Mouse (Mus musculus) natural killer cell, adult 2 months (primary cell): Measurements from ENCODE around the gene Spsb4.
A peak's percentile ranks its signal among the peaks of the same experiment; 100 is the strongest.
"Not testable (repeated sequence)": the region's sequence is repeated elsewhere in the genome, so short reads cannot be mapped to it uniquely, and the experiment has no call there.

Experiments
- DNase-seq, 2 experiments: peaks; one replicate each; pipeline ENCODE4 v3.0.0; 2022; ENCODE audit warnings: low spot score in 2 of 2

Gene Spsb4

GRCm38 (mm10) chr9:96954063-96954809, 64.4 kb downstream of the Spsb4 start:
- DNase-seq, result no peak

- DNase-seq, result no peak
These were observed 65.2 kb downstream of the Spsb4 start for GRCm38 (mm10) chr9:96953443-96953842.

- DNase-seq, result no peak
These were observed 66.2 kb downstream of the Spsb4 start for GRCm38 (mm10) chr9:96952310-96952975.

- no peak for DNase-seq
These were observed 69.1 kb downstream of the Spsb4 start for GRCm38 (mm10) chr9:96949551-96949950.

GRCm38 (mm10) chr9:96948546-96948945, 70.1 kb downstream of the Spsb4 start:
- no peak for DNase-seq

GRCm38 (mm10) chr9:96947171-96947570, 71.5 kb downstream of the Spsb4 start:
- no peak for DNase-seq

GRCm38 (mm10) chr9:96944517-96944916, 74.1 kb downstream of the Spsb4 start:
- no peak for DNase-seq

GRCm38 (mm10) chr9:96942975-96943374, 75.7 kb downstream of the Spsb4 start:
- peak in 1 of 2 experiments; percentile 23 for DNase-seq

GRCm38 (mm10) chr9:96938887-96939286, 79.8 kb downstream of the Spsb4 start:
- no peak for DNase-seq

- not testable (repeated sequence) for DNase-seq
These were observed 82.2 kb downstream of the Spsb4 start for GRCm38 (mm10) chr9:96936427-96936826.

- peak; percentile 31 to 53 for DNase-seq
These were observed 82.9 kb downstream of the Spsb4 start for GRCm38 (mm10) chr9:96935556-96936300.

DNA sequence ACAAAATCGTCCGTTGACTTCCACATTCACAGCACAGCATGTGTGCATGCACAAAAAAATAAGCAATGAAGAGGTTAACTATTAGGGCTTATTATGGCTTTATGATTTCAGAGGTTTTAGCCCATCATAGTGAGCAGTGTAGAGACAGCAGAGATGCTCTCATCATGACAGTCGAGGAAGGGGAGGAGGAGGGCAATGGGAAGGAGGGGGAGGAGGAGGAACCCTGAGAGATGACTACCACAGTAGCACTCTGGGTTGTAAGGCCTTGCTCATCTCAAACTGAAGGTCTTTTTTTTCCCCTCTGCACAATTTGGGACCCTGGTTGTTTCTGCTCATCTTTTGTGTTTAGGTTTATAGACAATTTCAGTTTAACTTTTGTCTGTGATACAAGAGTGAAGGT, 83.8 kb downstream of the Spsb4 start:
- DNase-seq, result no peak

DNA sequence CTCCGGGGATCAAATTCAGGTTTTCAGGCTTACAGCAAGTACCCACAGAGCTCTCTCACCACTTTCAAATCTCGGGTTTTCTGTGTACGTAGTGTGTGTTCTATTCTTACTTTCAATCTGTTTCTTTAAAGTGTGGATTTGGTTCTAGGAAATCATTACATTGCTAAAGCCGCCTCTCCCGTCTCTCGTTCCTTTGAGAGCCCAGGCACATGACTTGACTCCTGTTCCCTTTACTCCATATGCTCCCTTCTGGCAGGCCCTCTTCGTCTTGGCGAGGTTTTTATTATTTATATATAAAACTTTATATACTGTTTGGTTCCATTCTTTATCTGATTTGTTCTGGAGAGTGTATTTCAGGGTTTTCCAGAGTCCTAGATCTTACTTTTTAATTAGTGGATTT, 85.9 kb downstream of the Spsb4 start:
- no peak for DNase-seq

- no peak for DNase-seq
These were observed 94.9 kb downstream of the Spsb4 start for GRCm38 (mm10) chr9:96923577-96924316.

DNA sequence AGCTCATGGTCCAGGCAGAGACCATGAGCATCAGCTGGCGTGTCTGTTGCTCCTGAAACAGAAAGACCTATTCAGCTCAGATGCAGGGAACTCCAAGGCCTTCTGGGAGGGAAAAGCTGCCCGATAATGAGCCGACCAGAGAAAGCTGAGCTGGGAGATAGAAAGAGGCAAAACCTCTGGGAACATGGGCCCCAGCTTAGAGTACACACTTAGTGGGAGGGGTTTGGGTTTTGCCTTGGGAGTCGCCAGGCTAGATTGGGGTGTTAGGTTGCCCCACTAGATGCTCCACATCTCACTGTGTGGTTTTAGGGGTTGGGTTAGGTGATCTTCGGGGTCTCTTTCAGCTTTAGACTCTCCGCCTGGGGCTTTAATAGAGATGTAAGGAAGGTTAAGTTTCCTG, 95.5 kb downstream of the Spsb4 start:
- DNase-seq, result no peak

DNA sequence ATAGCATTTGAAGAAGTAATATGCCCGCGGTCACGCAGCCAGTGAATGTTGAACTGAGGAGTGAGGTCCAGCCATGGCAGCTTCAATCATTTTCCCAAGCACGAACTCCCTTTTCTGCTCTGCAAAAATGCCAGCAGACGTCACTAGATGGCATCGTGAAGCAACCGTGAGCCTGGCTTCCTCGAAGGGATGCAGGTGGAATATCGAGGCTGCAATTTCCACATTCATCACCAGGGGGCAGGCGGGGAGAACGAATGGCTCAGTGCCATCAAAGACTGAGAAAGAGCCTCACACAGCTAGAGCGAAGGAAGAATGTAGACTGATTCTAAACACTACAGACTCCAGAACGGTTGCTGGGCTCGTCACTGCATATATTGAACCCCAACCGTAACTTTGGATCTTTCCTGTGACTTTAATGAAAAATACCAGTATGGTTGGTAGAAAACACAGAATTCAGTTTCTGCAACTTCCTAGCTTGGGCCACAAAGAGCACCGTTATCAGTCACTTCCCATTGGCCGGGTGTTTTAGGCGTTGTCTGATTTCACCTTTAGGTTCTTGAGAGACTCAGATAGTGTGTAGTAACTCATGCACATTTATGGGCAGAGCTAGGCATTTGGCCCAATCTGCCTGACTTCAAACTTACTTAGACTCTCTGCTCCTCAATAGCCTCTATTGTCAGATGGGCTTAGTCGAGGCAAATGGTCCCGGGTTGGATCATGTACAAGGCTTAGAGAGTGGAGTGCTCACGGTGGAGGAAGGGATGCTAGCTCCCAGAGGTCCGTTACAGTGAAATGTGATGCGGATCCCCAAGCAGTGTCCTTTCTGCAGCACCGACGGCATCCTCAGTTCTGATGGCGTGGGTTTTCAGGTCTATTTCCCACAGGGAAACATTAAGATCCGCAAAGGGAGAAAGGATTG, 101.8 kb downstream of the Spsb4 start:
- peak; percentile 83 to 89 for DNase-seq

DNA sequence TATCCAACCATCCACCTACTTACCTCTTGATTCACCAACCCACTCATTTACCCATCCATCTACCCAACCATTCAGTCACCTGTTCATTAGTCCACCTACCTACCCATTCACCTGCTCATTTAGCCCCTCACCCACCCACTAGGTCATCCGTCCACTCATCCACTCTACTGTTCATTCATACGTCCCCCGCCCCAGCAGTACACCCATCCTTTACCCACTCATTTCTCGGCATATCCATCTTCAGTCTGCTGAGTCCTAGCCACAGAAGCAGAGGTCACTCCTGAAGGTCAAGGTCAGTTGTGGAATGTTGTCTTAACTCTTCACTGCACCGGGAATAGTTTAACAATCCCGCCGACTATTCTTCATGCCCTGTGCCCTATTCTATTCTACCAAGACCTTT, 102.6 kb downstream of the Spsb4 start:
- DNase-seq, result no peak

GRCm38 (mm10) chr9:96914851-96915250, 103.8 kb downstream of the Spsb4 start:
- DNase-seq, result no peak

- no peak for DNase-seq
These were observed 104.6 kb downstream of the Spsb4 start for GRCm38 (mm10) chr9:96914005-96914404.

DNA sequence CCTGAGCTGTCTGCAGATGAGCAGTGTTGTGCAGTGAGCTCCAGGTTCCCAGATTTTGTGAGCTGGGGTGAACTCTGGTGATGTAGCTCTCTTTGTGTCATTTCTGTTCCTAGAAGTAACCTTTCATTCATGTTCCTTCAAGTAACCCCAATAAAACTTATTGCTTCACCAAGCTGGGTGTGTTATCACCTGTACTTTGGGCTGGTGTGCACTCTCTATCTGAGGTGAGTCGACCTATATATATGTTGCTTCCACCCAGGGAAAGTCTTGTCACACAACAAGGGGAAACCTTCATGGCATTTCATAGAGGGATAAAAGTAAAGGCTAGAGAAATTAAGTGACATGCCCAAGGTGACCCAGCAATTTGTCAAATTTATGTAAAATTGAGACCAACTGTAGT, 109.1 kb downstream of the Spsb4 start:
- no peak for DNase-seq

DNA sequence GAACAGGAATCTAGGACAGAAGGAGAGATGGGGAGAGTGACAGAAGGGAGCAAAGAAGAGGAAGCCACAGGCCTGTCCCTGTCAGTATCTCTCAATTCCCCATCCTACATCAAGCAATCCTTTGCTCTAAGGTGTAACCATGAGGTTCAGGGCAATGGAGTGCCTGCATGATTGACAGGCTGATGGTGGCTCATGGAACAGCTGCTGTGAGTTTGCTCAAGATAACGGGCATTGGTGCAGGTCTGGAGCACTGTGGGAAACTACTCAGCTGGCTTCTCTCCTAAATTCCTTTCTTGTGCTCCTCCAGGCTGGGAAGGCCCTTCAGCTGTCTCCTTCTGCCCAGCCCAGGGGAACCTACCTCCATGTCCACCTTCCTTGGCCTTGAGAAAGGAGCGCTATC, 109.9 kb downstream of the Spsb4 start:
- DNase-seq, result no peak
